Mouse (Mus musculus) heart, embryonic 11.5 days (tissue): ENCODE data around the gene Hapln2. TPM values are rescaled to one million over a fixed set of nuclear protein-coding genes. Genes with fewer than 3 reads are reported as not detected.

Source experiments
- ATAC-seq: fragments of 200-750 bp; cut with Nextera tagmentation; replicated peaks from 2 replicates; pipeline ENCODE4 v1.8.0; 2017; ENCODE audit warnings: moderate library complexity; ENCODE audit not compliant: insufficient number of reproducible peaks, low FRiP score, low TSS enrichment
- H3K27ac ChIP-seq: fragments of 300-500 bp; sonication (generic); 2 replicates; pipeline ENCODE4 v1.5.1; 2014; ENCODE audit warnings: mild to moderate bottlenecking, low read depth, low read length
- H3K27me3 ChIP-seq: fragments of 300-500 bp; sonication (generic); 2 replicates; pipeline ENCODE4 v1.6.1; 2014; ENCODE audit warnings: mild to moderate bottlenecking, low read length, mixed read lengths; ENCODE audit not compliant: control insufficient read depth, insufficient read depth
- H3K36me3 ChIP-seq: fragments of 300-500 bp; sonication (generic); 2 replicates; pipeline ENCODE4 v1.6.1; 2014; ENCODE audit warnings: mild to moderate bottlenecking, low read length, moderate library complexity, mixed read lengths; ENCODE audit not compliant: control insufficient read depth, insufficient read depth
- H3K4me1 ChIP-seq: fragments of 300-500 bp; sonication (generic); 2 replicates; pipeline ENCODE4 v1.6.1; 2014; ENCODE audit warnings: low read length; ENCODE audit not compliant: control insufficient read depth, insufficient read depth
- H3K4me2 ChIP-seq: fragments of 300-500 bp; sonication (generic); 2 replicates; pipeline ENCODE4 v1.6.1; 2014; ENCODE audit warnings: mild to moderate bottlenecking, moderate library complexity
- H3K4me3 ChIP-seq: fragments of 300-500 bp; sonication (generic); 2 replicates; pipeline ENCODE4 v1.5.1; 2014; ENCODE audit warnings: low read depth, low read length
- H3K9ac ChIP-seq: fragments of 300-500 bp; sonication (generic); 2 replicates; pipeline ENCODE4 v1.6.1; 2014; ENCODE audit warnings: mild to moderate bottlenecking, low read depth, low read length, moderate library complexity
- H3K9me3 ChIP-seq: fragments of 300-500 bp; sonication (generic); replicated peaks from 2 replicates; pipeline ENCODE4 v1.6.1; 2016; ENCODE audit warnings: low read length; ENCODE audit not compliant: control insufficient read depth
- WGBS: fragments of 180-500 bp; shearing (Covaris S2); extraction: QIAGEN DNeasy Blood & Tissue Kit; methylation state at CpG from one replicate; pipeline ENCODE4 v1.1.7; 2014; ENCODE audit not compliant: insufficient replicate concordance; 5-methylcytosine and 5-hydroxymethylcytosine counted together
- polyA plus RNA-seq: library from polyadenylated mRNA; unstranded; fragments of >200 nt; fragmentation: Nextera tagmentation; extraction: Ambion mirVana; gene quantifications from 2 replicates; pipeline ENCODE4 v1.2.1, GENCODE M21; 2014

Gene Hapln2
- polyA plus RNA-seq, 1 experiment from 2014 or later: not detected

GRCm38 (mm10) chr3:87985505-87986320 lies 41.7 kb downstream of the Hapln2 start:
- Histone ChIP-seq H3K27me3 (peaks cover 26% of the 10 kb centered on the region), H3K27ac (peak overlapping the region; percentile 79), H3K9ac (no peak overlapping the region), H3K4me3 (no peak overlapping the region), H3K36me3 (no peaks in the 10 kb centered on the region), H3K4me2 (peak overlapping the region; percentile 22), H3K9me3 (no peaks in the 10 kb centered on the region), H3K4me1 (peaks cover 64% of the 10 kb centered on the region)
- 34% methylated on average over 12 of the region's 12 CpGs for WGBS
- 0 out of 2 replicates have a peak, but pooled peaks have one; percentile 15 for ATAC-seq

GRCm38 (mm10) chr3:87984094-87984493 lies 43.3 kb downstream of the Hapln2 start:
- H3K4me3 ChIP-seq: no peak overlapping the region
- H3K36me3 ChIP-seq: no peaks in the 10 kb centered on the region
- peaks cover 71% of the 10 kb centered on the region for H3K4me1 ChIP-seq
- no peaks in the 10 kb centered on the region for H3K9me3 ChIP-seq
- H3K9ac ChIP-seq: 0 out of 2 replicates have a peak overlapping the region, but pooled peaks have one; percentile 70
- peaks cover 11% of the 10 kb centered on the region for H3K27me3 ChIP-seq
- 33% methylated on average over 3 of the region's 3 CpGs for WGBS
- no peak overlapping the region for H3K4me2 ChIP-seq
- no peak for ATAC-seq
- H3K27ac ChIP-seq: peak overlapping the region; percentile 97; the same call in 1 of the 2 replicates

- Histone ChIP-seq H3K9ac (peak overlapping the region; percentile 70), H3K36me3 (no peaks in the 10 kb centered on the region), H3K4me1 (peaks cover 71% of the 10 kb centered on the region), H3K4me3 (peak overlapping the region; percentile 19; the same call in 1 of the 2 replicates), H3K27ac (peak overlapping the region; percentile 97), H3K4me2 (peak overlapping the region; percentile 56), H3K9me3 (no peaks in the 10 kb centered on the region), H3K27me3 (peaks cover 7% of the 10 kb centered on the region)
- no peak for ATAC-seq
- 46% methylated on average over 6 of the region's 6 CpGs for WGBS
Measured at GRCm38 (mm10) chr3:87983627-87984026, 43.8 kb downstream of the Hapln2 start.

GRCm38 (mm10) chr3:87982836-87983601 lies 44.4 kb downstream of the Hapln2 start:
- Histone ChIP-seq H3K36me3 (no peaks in the 10 kb centered on the region), H3K4me3 (peak overlapping the region; percentile 19; the same call in 1 of the 2 replicates), H3K9me3 (no peaks in the 10 kb centered on the region), H3K27me3 (peaks cover under 1% of the 10 kb centered on the region; the same call in 1 of the 2 replicates), H3K27ac (peak overlapping the region; percentile 97), H3K4me2 (peak overlapping the region; percentile 56), H3K9ac (peak overlapping the region; percentile 70), H3K4me1 (peaks cover 69% of the 10 kb centered on the region)
- peak; percentile 49; the same call in 1 of the 2 replicates for ATAC-seq
- 2% methylated on average over 13 of the region's 13 CpGs for WGBS

- peak overlapping the region; percentile 97 for H3K27ac ChIP-seq
- peak overlapping the region; percentile 56 for H3K4me2 ChIP-seq
- H3K4me3 ChIP-seq: no peak overlapping the region
- no peaks in the 10 kb centered on the region for H3K27me3 ChIP-seq
- ATAC-seq: peak; percentile 11; the same call in 1 of the 2 replicates
- no peaks in the 10 kb centered on the region for H3K9me3 ChIP-seq
- 22% methylated on average over 11 of the region's 12 CpGs for WGBS
- H3K9ac ChIP-seq: peak overlapping the region; percentile 70
- H3K36me3 ChIP-seq: no peaks in the 10 kb centered on the region
- H3K4me1 ChIP-seq: peaks cover 65% of the 10 kb centered on the region
Measured at GRCm38 (mm10) chr3:87981894-87982835, 45.2 kb downstream of the Hapln2 start.

- H3K9ac ChIP-seq: peak overlapping the region; percentile 70; the same call in 1 of the 2 replicates
- H3K4me3 ChIP-seq: no peak overlapping the region
- WGBS: 76% methylated on average over 6 of the region's 6 CpGs
- peak overlapping the region; percentile 97; the same call in 1 of the 2 replicates for H3K27ac ChIP-seq
- no peaks in the 10 kb centered on the region for H3K36me3 ChIP-seq
- no peak overlapping the region for H3K4me2 ChIP-seq
- H3K27me3 ChIP-seq: no peaks in the 10 kb centered on the region
- H3K4me1 ChIP-seq: peaks cover 59% of the 10 kb centered on the region
- no peaks in the 10 kb centered on the region for H3K9me3 ChIP-seq
- ATAC-seq: no peak
Measured at GRCm38 (mm10) chr3:87981214-87981760, 46.1 kb downstream of the Hapln2 start.

- Histone ChIP-seq H3K4me1 (peaks cover 54% of the 10 kb centered on the region), H3K27ac (no peak overlapping the region)
- 57% methylated on average over 5 of the region's 5 CpGs for WGBS
Measured at GRCm38 (mm10) chr3:87980728-87981127, 46.7 kb downstream of the Hapln2 start.

More at GRCm38 (mm10) chr3:87980728-87981127, 46.7 kb downstream of the Hapln2 start:
- Histone ChIP-seq H3K36me3 (peaks cover under 1% of the 10 kb centered on the region; the same call in 1 of the 2 replicates), H3K4me3 (no peak overlapping the region), H3K9ac (no peak overlapping the region; the same call in 1 of the 2 replicates), H3K27me3 (no peaks in the 10 kb centered on the region), H3K4me2 (no peak overlapping the region), H3K9me3 (no peaks in the 10 kb centered on the region)
- no peak for ATAC-seq
